Mouse (Mus musculus) thymus, adult 2 months (tissue): ENCODE results near the gene Hspa14. TPM values are rescaled to one million over a fixed set of nuclear protein-coding genes. Genes with fewer than 3 reads are reported as not detected.
A peak's percentile ranks its signal among the peaks of the same experiment; 100 is the strongest.

Experiments
- DNase-seq: peaks from one replicate; pipeline ENCODE4 v3.0.0; 2021
- H3K27ac ChIP-seq: fragments of 200-500 bp; 2 replicates; pipeline ENCODE4 v1.5.1; 2012; ENCODE audit warnings: low read length, control low read depth; ENCODE audit not compliant: control insufficient read depth, insufficient read depth
- H3K27me3 ChIP-seq: fragments of 200-500 bp; 2 replicates; pipeline ENCODE4 v1.6.1; 2012; ENCODE audit warnings: mild to moderate bottlenecking, low read length, moderate library complexity, mixed read lengths; ENCODE audit not compliant: control insufficient read depth, insufficient read depth
- H3K36me3 ChIP-seq: fragments of 200-500 bp; 2 replicates; pipeline ENCODE4 v1.6.1; 2012; ENCODE audit warnings: mild to moderate bottlenecking, low read length, moderate library complexity; ENCODE audit not compliant: control insufficient read depth, insufficient read depth
- H3K4me1 ChIP-seq: fragments of 200-500 bp; replicated peaks from 2 replicates; pipeline ENCODE4 v1.6.1; 2012; ENCODE audit warnings: low read length; ENCODE audit not compliant: control insufficient read depth, insufficient read depth
- H3K4me3 ChIP-seq: fragments of 200-500 bp; 2 replicates; pipeline ENCODE4 v1.5.1; 2012; ENCODE audit warnings: mild to moderate bottlenecking, low read length, control low read depth, moderate library complexity; ENCODE audit not compliant: control insufficient read depth, insufficient read depth
- CTCF ChIP-seq: fragments of 200-500 bp; IDR thresholded peaks from 2 replicates; pipeline ENCODE4 v1.5.1; 2012; ENCODE audit warnings: mild to moderate bottlenecking, control low read depth, low read length, moderate library complexity, borderline replicate concordance; ENCODE audit not compliant: control insufficient read depth, poor library complexity, insufficient read depth; ENCODE audit errors: extremely low read depth
- POLR2A ChIP-seq: fragments of 200-500 bp; IDR thresholded peaks from 2 replicates; pipeline ENCODE4 v1.6.1; 2012; ENCODE audit warnings: mild to moderate bottlenecking, low read length, control low read depth, moderate library complexity; ENCODE audit not compliant: control insufficient read depth, poor library complexity, insufficient read depth; ENCODE audit errors: extremely low read depth
- WGBS: fragments of 180-500 bp; shearing (Covaris S2); methylation state at CpG from one replicate; pipeline ENCODE4 v1.1.7; 2018; 5-methylcytosine and 5-hydroxymethylcytosine counted together
- polyA plus RNA-seq: library from polyadenylated mRNA; depleted of rRNA; stranded (reverse); fragments of >200 nt; gene quantifications from 2 replicates; pipeline ENCODE4 v1.2.3, GENCODE M21; 2012

Gene Hspa14
- polyA plus RNA-seq, 1 experiment = 69.0 TPM

DNA sequence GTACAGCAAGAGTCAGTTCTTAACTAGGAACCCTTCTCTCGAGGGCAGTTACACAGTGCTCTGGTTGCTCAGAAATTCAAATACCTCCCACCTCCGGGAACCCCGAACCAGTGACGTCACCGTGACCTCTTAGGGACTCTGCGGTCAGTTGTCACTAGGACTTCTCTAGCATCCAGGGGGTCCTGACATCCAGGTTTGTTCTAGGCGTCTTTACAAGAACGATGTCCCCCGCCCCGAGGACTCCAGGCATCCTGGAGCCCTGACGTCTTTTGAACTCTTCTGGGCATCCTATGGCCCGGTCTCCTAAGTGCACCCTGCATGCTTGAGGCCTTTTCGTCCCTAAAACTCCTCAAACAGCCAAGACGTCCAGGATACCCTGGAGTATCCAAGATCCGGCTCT is 538 bp downstream of the Hspa14 start:
- peak overlapping the region; percentile 72 for H3K4me3 ChIP-seq
- H3K27me3 ChIP-seq = no peaks in the 10 kb centered on the region
- WGBS = under 1% methylated on average over 15 of the region's 15 CpGs
- DNase-seq = peak; percentile 50
- TF ChIP-seq POLR2A (no peak), CTCF (no peak)
- peaks cover 20% of the 10 kb centered on the region for H3K36me3 ChIP-seq
- no peaks in the 10 kb centered on the region; the same call in 1 of the 2 replicates for H3K4me1 ChIP-seq
- peak overlapping the region; percentile 10; the same call in 1 of the 2 replicates for H3K27ac ChIP-seq

DNA sequence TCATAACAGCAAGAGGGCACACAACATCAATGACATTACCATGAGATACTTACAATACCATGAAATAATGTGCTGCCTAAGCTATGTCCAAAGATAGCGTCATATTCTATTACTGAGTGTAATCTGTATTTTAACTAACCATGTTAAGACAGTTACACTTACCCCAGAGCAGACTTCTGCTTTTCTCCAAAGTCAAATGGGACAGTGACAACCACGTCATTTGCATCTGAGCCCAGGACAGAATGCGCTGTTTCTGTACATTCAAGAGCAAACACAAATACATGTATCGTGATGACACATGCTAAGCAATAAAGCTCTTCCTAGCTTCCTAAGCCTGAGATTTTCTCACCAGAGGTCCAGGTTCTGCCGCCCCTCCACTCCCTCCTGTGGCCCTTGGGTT is 11.7 kb downstream of the Hspa14 start:
- Histone ChIP-seq H3K4me1 (no peaks in the 10 kb centered on the region), H3K4me3 (no peak overlapping the region), H3K27me3 (no peaks in the 10 kb centered on the region), H3K36me3 (peaks cover 55% of the 10 kb centered on the region), H3K27ac (no peak overlapping the region)
- 95% methylated on average over 5 of the region's 5 CpGs for WGBS
- no peak for DNase-seq
- no peak for TF ChIP-seq POLR2A
- TF ChIP-seq CTCF = no peak

DNA sequence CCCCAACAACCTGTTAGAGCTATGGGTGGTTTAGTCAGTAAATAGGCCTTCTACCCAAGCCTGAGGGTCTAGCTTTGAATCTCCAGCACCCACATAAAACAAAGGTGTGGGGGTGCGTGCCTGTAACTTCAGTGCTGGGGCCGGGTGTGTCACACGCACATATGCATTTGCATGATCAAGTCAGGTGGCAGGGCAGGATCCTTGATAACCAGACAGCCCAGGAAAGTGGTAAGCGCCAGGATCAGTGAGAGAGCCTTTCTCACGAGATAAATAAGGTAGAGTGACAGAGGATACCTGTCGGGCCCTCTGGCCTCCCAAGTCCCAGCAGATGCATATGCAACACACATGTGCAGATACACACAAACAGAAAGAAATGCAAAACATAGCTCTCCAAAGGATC is 13.1 kb downstream of the Hspa14 start:
- WGBS = 92% methylated on average over 6 of the region's 6 CpGs
- H3K27me3 ChIP-seq = no peaks in the 10 kb centered on the region

GRCm38 (mm10) chr2:3493833-3494409 is 18.7 kb downstream of the Hspa14 start:
- WGBS = 95% methylated on average over 3 of the region's 3 CpGs
- H3K4me1 ChIP-seq = no peaks in the 10 kb centered on the region
- TF ChIP-seq CTCF = no peak
- no peak for TF ChIP-seq POLR2A
- H3K27me3 ChIP-seq = no peaks in the 10 kb centered on the region
- H3K27ac ChIP-seq = no peak overlapping the region
- H3K36me3 ChIP-seq = peaks cover 84% of the 10 kb centered on the region
- DNase-seq = no peak
- H3K4me3 ChIP-seq = no peak overlapping the region

More for the DNA sequence above, 13.1 kb downstream of the Hspa14 start:
- Histone ChIP-seq H3K27ac (no peak overlapping the region), H3K4me1 (no peaks in the 10 kb centered on the region), H3K36me3 (peaks cover 56% of the 10 kb centered on the region), H3K4me3 (no peak overlapping the region)
- no peak for TF ChIP-seq POLR2A
- no peak for TF ChIP-seq CTCF
- DNase-seq = no peak

DNA sequence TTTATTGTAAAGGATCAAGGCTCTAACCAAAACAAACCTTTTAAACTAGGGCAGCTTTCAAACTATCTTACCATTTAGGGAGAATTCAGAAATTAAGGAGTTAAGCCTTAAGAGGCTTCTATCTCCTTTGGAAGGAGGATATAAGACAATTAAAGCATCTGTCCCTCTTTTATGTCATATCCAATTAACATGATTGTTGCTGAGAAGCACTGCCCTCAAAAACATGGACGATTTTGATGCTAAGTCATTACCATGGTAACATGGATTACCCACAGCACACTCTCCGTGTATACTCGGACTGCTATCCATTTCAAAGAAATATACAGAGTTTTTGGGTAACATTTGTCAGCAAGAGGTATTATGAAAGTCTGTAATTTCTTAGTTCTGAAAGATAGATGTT is 22.8 kb downstream of the Hspa14 start:
- Histone ChIP-seq H3K27ac (no peak overlapping the region), H3K4me1 (no peaks in the 10 kb centered on the region), H3K36me3 (peaks cover 54% of the 10 kb centered on the region), H3K27me3 (no peaks in the 10 kb centered on the region), H3K4me3 (no peak overlapping the region)
- WGBS = 96% methylated on average over 3 of the region's 3 CpGs
- no peak for DNase-seq
- no peak for TF ChIP-seq POLR2A
- no peak for TF ChIP-seq CTCF

DNA sequence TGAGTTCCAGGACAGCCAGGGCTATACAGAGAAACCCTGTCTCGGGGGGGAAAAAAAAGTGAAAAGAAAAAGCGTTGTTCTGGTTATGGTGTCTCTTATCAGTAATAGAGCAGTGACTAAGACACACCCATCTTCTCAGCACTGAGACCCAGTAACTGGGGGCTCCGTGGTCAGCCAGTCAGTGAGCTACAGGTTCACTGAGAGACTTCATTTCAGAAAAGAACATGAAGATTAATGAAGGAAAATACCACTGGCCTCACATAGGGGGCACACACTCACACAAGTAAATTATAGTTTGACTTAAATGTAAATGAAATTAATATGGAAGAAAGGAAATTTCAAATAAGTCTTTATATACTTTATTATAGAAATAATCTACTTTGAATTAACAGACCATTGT is 32.4 kb downstream of the Hspa14 start:
- DNase-seq = no peak
- Histone ChIP-seq H3K36me3 (no peaks in the 10 kb centered on the region), H3K27ac (no peak overlapping the region), H3K4me1 (peaks cover 3% of the 10 kb centered on the region), H3K4me3 (no peak overlapping the region), H3K27me3 (no peaks in the 10 kb centered on the region)
- 79% methylated on average over 3 of the region's 3 CpGs for WGBS
- TF ChIP-seq CTCF (no peak), POLR2A (no peak)

GRCm38 (mm10) chr2:3475746-3476251 is 36.8 kb downstream of the Hspa14 start:
- Histone ChIP-seq H3K4me3 (no peak overlapping the region), H3K36me3 (no peaks in the 10 kb centered on the region), H3K27me3 (no peaks in the 10 kb centered on the region), H3K4me1 (peaks cover 5% of the 10 kb centered on the region), H3K27ac (no peak overlapping the region)
- no peak for TF ChIP-seq POLR2A
- no peak for TF ChIP-seq CTCF
- no peak for DNase-seq
- WGBS = 48% methylated on average over 3 of the region's 3 CpGs
